Mouse (Mus musculus) left cerebral cortex, adult 9 months (tissue): Measurements from ENCODE around the gene Asb2.

Source experiments
- DNase-seq, 2 experiments: peaks; one replicate each; pipeline ENCODE4 v3.0.0; 2022; ENCODE audit warnings: low spot score in 2 of 2

Asb2 gene

GRCm38 (mm10) chr12:103355746-103356414, at the start of gene Asb2:
Gene Asb2 (minus strand): TSS chr12:103356001.
- no peak for DNase-seq

- DNase-seq, result no peak
These were observed 48.3 kb upstream of the Asb2 start for GRCm38 (mm10) chr12:103404131-103404530.

DNA sequence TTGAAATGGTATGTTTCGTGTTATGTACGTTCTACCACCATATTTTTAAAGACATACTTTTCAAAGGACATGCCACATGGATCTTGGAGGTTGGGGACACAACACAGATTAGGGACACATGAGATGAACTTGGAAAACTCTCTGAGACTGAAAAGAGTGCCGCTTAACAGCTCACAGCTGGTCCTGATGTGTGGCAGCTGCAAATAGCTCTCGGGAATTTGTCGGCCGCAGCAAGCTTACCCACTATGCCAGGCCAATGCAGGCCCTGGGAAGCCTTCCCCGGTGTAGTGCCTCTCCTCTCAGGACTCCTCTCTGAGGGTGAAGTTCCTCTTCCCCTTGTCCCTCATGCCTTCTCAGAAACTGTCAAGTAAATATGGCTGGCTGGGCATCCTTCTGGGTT, 41.0 kb upstream of the Asb2 start:
- DNase-seq, result no peak

GRCm38 (mm10) chr12:103395486-103396275, 39.9 kb upstream of the Asb2 start:
- no peak for DNase-seq

DNA sequence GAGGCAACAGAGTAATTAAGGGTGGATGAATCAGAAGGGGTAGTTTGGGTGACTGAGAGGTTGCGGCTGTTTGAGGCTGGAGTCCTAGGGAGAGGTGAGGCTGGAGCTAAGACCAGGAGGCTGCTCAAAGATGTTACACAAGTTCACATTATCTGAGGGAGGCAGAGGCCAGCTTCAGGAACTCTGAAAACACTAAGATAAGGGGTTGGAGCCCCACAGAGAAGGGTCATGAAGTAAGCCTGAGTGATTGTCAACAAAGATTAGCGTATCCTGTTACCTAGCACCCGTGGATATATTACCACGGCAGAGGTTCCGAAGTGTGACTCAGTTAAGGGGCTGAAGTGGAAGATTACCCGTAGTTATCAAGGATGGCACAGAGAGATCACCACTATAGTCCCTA, 37.7 kb upstream of the Asb2 start:
- DNase-seq, result no peak

DNA sequence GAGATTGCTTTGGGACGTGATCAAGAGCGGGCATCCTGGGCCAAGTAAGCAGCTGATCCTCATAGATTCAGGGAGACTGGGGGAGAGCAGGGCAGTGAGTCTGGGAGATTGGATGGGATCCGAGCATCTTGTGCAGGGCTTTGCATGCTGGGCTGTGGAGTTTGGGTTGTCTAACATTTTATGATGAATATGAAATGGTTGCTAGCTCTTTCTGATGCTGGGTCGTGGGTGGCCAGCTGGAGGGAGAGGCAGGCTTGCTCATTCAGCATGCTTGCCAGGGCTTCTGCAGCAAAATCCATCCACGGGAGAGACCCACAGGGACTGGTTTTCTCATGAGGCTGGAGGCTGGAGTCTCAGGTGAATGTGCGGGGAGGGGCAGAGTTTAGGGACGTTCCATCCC, 35.3 kb upstream of the Asb2 start:
- peak; percentile 30 to 69 for DNase-seq

DNA sequence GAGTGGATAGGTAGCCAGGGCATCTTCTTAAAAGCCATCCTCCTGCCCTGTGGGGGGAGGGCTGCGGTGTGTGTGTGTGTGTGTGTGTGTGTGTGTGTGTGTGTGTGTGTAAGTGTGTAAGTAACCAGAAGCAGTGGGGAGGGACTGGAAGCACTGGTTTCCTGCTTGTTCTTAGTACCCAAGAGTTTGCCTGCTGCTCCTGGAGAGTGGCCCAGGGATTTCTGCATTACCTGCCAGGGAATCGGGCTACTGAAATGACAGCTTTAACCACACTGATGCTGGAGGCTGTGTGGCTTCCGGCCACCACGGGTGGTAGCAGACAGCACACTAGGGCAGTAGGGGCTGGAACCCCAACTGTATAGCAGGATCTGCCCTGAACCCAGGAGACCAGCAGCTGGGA, 34.2 kb upstream of the Asb2 start:
- DNase-seq, result no peak

GRCm38 (mm10) chr12:103389348-103389727, 33.5 kb upstream of the Asb2 start:
- DNase-seq, result no peak

DNA sequence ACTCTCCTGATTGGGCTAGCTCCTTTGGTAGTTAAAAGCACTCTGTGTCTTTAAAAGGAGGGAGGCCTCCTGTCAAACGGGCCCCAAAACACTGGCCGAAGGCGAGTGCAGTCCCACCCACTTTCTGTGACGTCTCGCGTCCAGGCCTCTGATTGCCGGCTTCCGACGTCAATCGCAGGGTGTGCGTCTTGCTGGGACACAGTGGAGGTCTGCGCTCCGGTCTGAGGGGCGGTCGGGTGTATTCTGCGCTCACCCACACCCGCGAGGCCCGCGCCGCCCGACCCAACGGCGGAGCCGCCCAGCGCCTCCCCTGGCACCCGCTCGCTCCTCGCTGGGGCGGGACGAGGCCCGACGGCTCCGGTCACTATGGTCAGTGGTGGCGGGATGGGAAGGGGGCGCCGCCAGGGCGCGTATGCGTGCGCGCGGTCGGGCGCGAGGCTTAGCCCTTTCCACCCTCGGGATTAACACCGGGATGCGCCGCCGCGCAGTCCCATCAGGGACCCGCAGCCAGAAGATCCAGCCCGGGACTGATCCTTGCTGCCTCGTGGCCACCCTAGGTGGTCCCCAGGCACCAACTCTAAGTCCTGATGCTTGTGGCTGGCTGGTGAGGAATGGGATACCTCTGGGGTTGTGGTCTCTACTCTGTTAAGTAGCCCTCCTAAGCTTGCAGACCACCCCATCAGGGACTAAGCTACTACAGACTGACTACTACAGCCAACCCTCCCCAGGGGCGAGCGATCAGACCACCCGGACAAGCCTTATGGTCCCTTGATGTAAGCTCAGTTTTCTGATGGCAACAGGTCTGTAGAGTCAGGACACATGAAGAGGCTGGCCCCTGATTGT, 32.9 kb upstream of the Asb2 start, which contains the start of gene Otub2:
TSS of gene Otub2 (plus strand) at position 178 of the 843 bp plus-strand sequence.
- peak; percentile 96 to 98 for DNase-seq

- DNase-seq, result no peak
These were observed 24.4 kb upstream of the Asb2 start for GRCm38 (mm10) chr12:103380226-103380625.

- DNase-seq, result peak in 1 of 2 experiments; percentile 61
These were observed 21.0 kb upstream of the Asb2 start for GRCm38 (mm10) chr12:103376774-103377173.

DNA sequence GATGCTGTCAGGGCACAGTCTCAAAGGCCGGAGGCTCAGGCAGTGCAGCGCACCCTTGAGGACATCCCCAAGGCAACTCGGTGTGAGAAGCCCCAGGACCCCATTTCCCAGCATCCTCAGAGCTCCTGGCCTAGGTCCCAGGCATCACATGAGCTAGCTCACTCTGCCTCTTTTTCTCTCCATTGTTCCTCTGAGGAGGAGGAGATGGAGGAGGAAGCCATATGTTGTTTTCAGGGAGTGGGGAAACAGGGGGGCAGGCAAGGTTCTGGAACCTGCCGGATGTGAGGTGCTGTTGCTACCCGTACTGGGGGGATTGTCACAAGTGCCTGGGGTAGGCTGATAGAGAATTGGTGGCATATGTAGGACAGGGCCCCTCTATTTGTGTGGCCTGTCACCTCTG, 20.3 kb upstream of the Asb2 start:
- peak; percentile 45 to 77 for DNase-seq

GRCm38 (mm10) chr12:103373530-103374236, 17.9 kb upstream of the Asb2 start:
- DNase-seq, result no peak

- peak in 1 of 2 experiments; percentile 69 for DNase-seq
These were observed 15.9 kb upstream of the Asb2 start for GRCm38 (mm10) chr12:103371711-103372110.

DNA sequence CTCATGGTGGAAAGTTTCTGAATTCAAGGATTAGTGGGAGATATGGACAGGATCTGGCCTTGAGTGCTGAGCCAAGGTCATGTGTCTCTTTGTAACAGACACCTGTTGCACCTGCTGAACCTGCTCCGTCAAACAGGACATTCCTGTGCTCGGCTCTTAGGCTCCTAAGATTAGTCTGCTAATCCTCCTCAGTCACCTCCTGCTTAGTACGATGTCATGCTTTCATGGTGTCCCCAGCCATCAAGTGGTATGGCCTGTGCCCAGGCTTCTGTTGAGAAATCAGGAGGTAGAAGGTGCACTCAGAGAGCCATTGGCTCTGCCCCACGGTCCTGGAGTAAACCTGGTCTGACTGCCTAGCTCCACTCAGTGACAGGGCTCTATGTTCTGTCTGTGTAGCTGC, 15.1 kb upstream of the Asb2 start:
- no peak for DNase-seq

- no peak for DNase-seq
These were observed 13.0 kb upstream of the Asb2 start for GRCm38 (mm10) chr12:103368777-103369176.

DNA sequence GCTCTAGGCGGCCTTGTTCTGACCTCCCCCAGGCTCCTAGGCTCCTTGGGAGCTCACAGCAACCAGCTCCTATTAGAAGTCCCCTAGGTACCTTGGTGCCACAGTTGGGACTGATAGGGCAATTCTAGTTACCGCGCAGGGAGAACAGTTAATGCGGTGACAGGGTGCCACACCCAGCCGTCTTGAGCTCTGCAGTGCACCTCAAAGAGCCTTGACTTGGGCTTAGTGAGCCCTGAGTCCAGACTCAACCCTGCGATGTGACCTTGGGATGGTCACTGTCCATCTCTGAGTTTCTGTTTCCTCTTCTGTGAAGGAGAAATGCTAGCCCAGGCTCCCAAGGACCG, 12.5 kb upstream of the Asb2 start:
- DNase-seq, result no peak

- peak in 1 of 2 experiments; percentile 82 for DNase-seq
These were observed 12.0 kb upstream of the Asb2 start for GRCm38 (mm10) chr12:103367620-103368325.

- no peak for DNase-seq
These were observed 11.4 kb upstream of the Asb2 start for GRCm38 (mm10) chr12:103367171-103367570.

- no peak for DNase-seq
These were observed 6.5 kb upstream of the Asb2 start for GRCm38 (mm10) chr12:103362336-103362735.
